Mouse (Mus musculus): ENCODE results near the gene Ptprt. TPM values are rescaled to one million over a fixed set of nuclear protein-coding genes. Genes with fewer than 3 reads are reported as not detected.

The Ptprt gene
- total RNA-seq, 2 experiments from 2014 or later = not detected

DNA sequence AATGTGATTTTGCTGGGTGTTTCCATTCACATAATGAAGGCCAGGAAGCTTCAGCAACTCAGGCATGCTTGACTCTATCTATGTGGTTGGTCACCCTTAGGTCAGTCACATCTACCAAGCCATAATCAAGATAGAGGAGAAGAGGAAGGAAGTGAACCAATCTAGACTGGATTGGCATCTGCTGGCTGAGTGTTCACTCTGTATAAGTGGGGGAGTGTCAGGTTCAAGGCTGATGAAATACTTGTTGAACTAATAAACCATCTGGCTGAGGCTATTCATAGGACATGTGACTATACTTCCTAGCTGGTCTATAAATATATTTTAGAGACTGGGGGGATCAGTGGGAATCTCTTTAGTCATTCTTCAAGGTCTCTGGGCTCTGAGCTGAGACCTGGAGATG lies 1086.5 kb downstream of the Ptprt start:
- no peak for ATAC-seq (replicated peaks; ENCODE audit: poor library complexity, severe bottlenecking)

DNA sequence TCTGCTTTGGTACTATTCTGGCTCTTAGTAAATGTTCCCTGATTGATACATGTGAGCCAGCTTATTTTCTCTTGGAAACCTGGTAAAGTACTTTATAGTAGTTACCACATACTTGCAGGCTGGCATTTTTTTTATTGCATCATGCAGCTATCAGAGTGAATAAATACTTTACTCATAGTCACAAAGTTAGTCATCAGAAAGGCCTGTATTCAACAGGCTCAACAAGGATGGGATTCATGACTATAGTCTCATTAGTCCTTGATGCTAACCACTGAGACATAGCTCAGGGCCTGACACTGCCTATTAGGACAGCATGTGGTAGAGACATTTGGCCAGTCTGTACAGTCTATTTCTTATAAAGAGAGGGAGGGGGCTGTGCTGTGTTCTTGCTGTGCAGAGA lies 1088.7 kb downstream of the Ptprt start:
- no peak for ATAC-seq (replicated peaks; ENCODE audit: poor library complexity, severe bottlenecking)

DNA sequence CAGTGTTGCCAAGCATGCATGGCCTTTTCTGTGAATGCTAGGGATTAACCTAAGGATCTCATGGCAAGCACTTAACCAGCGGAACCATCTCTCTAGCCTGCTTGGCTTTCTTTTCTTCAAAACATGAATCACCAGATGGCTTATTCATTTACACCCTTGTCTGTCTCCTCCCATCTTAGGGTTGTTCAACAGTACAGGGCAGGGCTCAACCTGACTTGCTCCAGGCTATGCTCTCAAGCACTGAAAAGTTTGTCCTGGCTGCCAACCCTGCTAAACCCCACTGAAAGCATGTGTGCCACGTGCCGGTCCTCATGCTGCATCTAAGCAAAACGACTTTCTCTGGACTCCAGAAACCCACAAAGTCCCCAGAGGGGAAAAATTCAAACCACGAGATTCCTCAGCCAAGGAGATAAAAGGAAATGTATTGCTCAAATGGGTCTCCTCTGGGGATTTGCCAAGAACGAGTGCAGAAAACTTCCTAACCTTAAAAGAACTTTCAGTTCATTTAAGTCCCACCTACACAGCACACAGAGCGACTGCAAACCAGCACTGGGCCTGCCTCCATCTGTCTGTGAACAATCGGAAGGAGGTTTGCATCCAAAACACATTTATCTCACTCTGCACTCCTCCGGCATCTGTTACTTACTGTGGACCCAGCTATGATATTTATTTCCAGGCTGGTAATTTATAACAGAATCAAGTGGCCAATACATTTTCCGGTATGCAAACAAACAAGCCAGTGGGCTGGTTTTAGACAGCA lies 1090.5 kb downstream of the Ptprt start:
- ATAC-seq (replicated peaks; ENCODE audit: poor library complexity, severe bottlenecking) = no peak

DNA sequence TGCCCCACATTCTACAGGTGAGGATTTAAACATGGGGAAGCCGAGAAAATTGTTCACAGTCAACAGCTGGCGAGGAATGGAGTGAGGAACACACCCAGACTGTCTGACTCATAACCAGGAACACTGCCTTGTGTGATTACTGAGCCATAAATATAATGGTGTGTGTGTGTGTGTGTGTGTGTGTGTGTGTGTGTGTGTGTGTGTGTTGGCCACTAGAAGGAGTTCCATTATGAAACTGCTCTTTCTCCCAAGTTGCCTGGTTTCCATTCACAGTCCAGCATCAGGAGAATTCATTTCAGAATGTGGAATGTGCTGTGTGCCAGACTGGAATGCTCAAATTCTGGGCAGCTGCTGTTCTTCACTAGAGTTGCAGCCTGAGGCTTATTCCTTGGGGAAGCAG lies 1099.4 kb downstream of the Ptprt start:
- no peak for ATAC-seq (replicated peaks; ENCODE audit: poor library complexity, severe bottlenecking)

DNA sequence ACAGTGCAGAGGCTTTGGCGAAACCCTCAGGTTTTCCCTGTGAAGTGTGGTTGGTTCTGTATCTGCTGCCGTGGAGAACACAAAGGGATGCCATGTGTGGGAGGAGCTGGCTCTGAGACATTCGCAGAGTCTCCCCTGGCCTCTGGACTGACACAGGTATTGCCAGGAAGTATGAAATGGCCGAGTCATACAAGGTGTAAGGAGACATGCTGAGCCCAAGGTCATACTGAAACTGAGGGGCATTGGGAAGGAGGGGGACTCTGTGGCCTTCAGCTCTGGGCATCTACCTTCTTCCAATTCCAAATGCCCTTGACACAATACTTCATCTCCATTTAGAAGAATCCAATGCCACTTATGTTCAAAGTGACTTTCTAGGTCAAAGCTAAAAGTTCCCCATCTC lies 1103.1 kb downstream of the Ptprt start:
- ATAC-seq (replicated peaks; ENCODE audit: poor library complexity, severe bottlenecking) = no peak

DNA sequence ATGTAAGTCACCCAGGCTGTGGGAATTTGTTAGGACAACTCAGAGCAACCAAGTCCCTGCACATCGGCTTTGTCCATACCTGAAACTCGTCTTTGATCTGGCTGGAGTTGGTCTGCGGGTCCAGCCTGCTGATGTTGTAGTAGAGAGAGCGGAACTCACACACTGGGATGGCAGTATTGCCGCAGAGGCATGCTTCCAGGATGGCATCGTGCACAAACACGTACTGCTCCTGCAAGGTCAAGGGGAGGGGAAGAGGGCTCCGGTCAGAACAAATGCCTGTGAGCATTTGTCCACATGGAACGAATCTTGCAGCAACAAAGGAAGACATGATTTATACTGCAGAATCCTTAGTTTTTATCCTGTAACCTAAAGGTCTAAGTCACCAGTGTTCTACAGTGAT lies 1107.3 kb downstream of the Ptprt start:
- ATAC-seq (replicated peaks; ENCODE audit: poor library complexity, severe bottlenecking) = no peak

DNA sequence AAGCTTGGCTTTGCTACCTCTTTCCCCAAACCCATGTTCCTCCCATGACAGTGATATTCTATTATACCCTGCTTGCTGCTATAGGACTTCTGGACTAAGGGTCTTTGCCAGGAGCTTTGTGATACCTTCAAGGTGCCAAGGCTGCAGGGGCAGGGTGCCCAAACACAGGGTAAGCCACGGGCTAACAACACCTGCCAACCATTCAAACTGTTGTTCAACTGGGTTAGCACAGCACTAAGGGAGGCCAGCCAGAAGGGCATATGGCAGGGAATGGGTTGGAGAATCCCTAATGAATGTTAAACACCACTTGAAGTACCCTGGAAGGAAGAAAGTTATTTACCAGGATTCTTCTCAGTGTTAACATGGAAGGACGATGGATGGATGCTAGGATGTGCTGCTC lies 1108.9 kb downstream of the Ptprt start:
- ATAC-seq (replicated peaks; ENCODE audit: poor library complexity, severe bottlenecking) = no peak

DNA sequence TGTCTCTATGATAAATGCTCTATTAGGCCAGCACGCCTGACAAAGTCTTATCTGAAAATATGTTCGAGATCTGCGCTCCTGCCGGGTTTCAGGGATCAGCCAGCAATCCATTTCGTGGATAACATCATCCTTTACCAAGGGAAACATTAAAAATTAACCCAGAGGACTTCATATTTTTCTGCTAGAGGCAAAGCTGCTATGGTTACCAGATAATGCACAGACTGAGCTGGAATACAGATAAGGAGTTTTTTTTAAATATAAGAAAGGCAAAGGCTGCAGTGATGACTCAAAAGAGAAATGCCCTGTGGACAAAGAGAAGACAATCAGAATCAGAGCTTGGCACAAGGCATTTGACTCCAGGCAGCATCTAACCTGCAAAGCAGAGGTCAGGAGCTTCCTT lies 1111.4 kb downstream of the Ptprt start:
- ATAC-seq (replicated peaks; ENCODE audit: poor library complexity, severe bottlenecking) = no peak

DNA sequence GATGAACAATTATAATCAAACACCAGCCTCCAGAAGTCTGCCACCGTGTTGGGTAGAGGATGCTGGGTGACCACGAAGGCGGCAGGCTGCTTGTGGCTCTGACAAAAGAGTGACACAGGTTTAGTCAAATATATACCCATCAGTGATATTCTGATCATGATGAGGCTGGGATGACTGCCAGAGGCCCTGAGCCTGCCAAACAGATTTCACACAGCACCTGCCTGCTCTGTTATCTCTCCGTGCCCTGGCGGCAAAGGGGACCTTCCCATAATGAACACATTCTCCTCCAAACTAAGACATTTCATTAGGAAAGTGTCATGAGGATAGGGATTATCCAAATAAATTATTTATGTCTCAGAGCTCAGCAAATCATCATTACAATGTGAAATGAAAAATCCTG lies 1113.6 kb downstream of the Ptprt start:
- ATAC-seq (replicated peaks; ENCODE audit: poor library complexity, severe bottlenecking) = no peak

DNA sequence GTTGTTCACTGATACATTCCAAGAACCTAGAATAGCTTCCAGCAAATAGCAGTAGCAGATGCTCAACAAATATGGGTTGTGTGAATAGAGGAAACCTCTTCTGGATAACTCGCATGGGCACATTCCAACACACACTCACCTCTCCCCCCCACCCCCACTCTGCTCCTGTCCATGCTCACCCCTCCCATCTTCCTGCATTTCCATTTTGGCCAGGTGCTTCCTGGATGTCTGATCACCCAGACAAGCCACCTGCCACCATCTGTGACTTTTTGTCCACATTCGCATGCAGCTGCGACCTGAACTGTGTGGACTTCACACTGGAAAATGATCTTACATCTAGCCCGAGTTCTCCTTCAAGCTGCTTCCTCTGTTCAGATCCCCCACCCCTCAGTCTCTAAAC lies 1115.5 kb downstream of the Ptprt start:
- no peak for ATAC-seq (replicated peaks; ENCODE audit: poor library complexity, severe bottlenecking)

DNA sequence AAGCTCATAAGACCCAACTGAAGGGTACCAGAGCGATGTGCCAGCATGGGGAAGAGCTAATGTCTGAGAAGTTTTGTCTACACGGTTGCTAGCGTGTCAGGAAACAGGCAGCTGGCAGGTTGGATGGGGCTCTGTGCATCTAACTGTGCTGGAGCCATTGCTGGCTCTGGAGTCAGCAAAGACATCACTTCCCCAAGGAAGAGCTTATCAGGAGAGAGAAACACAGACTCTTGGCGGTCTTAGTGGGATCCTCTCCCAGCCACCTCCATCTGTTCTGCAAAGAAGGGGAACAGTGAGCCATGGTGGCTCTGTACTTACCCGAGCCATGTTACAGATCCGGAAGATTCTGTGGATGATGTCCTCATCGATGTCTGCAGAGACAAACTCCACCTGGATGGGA lies 1126.8 kb downstream of the Ptprt start:
- ATAC-seq (replicated peaks; ENCODE audit: poor library complexity, severe bottlenecking) = no peak

DNA sequence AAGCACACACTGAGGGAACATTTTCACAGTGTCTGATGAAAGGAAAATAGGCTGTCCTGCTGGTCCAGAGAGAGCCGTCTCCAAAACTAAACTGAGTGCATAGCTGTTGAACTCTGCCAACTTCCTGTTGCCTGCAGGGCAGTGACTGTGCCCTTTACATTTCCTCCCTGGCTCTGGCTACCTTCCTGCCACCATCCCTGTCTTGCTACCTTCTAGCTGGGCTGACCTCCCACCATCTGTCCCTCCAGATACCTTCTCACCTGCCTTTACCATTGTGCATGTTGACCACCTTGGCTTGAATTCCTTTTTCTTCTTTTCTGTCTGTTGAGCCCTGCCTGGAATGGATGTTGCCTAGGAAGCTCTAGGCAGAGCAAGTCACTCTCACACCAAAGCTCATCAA lies 1133.8 kb downstream of the Ptprt start:
- ATAC-seq (replicated peaks; ENCODE audit: poor library complexity, severe bottlenecking) = no peak

DNA sequence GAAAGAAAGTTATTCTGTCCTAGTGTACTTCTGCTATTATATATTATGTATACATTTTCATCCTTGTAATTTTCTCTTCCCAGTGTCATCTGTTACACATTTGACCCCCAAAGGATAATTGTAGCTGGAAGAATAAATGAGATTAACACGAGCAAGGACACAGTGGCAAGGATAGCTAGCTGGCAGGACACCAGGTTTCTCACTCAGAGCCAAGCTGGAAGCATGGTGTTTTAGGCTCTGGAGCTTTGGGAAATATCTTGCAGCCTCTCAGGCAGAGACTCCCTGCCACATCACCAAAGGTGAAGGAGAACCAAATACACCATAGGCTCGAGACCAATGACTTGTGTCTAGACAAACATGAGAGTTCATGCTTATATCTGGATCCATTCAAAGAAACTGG lies 1141.3 kb downstream of the Ptprt start:
- ATAC-seq (replicated peaks; ENCODE audit: poor library complexity, severe bottlenecking) = no peak

DNA sequence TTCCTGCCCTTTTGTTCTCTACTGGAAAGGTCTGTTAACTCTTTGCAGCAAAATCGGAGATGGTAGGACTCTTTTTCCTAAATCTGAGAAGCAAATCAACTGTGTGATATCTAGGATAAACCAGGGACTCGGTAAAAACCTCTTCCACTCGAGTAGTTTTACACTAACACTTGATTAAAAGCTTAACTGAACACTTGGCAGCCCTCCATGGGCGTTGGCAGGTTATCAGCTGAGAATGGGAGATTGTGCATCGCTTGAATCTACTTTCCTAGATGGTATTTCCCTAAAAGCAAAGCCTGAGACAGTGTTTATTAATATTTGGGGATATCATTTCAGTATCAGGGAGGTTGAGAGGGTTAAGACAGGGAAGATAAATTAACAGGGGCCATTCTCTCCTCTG lies 1144.0 kb downstream of the Ptprt start:
- no peak for ATAC-seq (replicated peaks; ENCODE audit: poor library complexity, severe bottlenecking)

DNA sequence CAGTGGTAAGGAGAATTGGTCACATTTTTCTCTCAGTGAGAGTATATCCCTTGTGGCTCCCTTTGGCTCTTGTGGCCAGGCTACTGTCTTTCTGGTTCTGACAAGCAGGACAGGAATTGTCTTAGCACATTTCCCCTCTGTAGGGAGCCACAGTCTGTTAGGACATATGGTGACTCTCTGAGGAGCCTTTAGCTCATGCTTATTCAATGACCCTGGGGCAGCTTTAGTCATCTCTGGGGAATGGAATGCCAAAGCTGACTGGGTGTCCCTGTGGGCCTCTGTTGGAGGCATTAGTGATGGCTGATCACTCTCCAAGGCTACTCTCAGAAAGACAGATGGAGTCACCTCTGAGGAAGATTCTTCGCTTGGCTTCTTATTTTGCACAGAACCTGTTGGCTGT lies 1147.7 kb downstream of the Ptprt start:
- no peak for ATAC-seq (replicated peaks; ENCODE audit: poor library complexity, severe bottlenecking)

DNA sequence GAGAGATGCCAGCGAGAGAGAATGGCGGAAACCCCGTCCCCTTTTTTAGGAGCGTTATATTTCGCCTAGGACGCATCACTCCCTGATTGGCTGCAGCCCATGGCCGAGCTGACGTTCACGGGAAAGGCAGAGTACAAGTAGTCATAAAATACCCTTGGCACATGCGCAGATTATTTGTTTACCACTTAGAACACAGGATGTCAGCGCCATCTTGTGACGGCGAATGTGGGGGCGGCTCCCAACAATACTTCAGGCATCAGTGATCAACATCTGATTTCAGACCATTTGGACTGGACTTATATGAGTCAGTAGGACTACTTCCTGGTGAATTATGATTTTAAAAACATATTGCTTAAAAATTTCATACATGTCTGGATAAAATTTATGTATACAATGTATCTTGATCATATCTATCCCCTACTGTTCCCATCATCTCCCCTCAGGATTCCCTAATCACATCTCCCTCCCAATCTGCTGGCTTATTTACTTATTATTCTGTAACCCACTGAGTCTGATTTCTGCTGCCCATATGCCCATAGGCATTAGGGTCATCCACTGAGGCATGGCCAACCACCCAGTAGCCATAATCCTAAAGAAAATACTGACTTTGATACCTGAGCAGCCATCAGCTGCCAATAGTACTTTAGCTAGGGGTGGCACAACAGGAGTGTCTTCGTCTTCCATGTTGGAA lies 1148.9 kb downstream of the Ptprt start:
- peak; percentile 71 for ATAC-seq (replicated peaks; ENCODE audit: poor library complexity, severe bottlenecking)

DNA sequence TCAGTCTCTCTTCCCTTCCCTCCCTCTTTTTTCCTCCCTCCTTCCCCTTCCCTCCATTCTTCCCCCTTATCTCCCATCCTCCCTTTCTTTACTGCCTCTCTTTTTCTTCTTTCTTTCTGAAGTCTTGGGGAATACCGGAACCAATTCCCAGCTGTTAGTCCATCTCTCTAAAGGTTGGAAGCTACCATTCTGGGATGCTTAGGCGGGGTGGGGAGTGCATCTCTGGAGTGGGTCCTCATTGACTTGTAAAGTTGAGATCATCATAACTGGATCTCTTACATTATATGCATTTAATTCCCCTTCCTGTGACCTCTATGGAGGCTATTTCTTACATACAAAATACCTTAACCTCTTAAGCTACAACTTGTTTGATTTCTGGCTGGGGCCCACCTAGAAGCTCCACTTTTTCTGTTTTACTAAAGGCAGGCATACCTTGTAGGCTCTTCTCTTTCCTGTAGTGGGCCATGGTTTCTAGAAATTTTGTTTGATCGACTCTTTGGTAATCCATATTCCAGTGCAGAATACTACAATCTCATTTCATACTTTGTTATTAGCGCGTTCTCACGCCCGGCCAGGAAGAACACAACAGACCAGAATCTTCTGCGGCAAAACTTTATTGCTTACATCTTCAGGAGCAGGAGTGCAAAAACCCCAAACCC lies 1149.7 kb downstream of the Ptprt start:
- ATAC-seq (replicated peaks; ENCODE audit: poor library complexity, severe bottlenecking) = 0 out of 2 replicates have a peak, but pooled peaks have one; percentile 25

DNA sequence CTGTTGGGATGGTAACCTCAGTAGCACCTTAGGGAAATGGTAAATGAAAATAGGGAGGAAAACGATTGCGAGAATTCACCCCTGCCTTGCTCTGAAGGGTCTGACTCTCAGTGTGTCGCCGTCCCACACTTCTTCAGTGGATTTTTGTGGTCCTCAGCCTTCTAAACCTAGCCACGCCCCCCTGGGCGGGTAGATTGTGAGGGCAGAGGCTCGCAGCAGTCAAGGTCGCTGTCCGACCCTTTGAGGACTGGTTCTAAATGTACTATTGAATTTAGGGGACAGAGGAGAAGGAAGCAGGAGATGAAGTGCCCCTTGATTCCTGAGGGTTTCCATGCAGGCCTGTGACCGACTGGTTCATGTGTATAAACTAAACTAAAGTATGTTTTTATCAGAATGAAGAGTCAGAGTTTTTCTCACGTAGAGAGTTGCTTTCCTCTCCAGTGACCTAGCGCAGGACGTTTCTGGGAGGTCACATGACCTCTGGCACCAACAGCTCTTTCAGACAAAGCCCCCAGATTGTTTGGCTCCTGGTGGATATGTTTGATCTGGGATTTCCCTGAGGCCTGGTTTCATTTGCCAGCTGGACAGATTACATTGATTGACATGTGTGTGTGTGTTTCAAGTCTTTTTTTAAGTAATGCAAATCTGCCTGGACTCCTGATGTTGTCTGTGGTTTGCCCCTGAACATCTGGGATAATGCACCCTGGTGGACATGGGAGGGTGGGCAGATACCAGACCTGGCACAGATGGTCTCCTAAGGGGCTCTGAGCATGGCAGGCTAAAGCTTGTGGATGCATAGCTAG lies 1161.6 kb downstream of the Ptprt start:
- no peak for ATAC-seq (replicated peaks; ENCODE audit: poor library complexity, severe bottlenecking)

DNA sequence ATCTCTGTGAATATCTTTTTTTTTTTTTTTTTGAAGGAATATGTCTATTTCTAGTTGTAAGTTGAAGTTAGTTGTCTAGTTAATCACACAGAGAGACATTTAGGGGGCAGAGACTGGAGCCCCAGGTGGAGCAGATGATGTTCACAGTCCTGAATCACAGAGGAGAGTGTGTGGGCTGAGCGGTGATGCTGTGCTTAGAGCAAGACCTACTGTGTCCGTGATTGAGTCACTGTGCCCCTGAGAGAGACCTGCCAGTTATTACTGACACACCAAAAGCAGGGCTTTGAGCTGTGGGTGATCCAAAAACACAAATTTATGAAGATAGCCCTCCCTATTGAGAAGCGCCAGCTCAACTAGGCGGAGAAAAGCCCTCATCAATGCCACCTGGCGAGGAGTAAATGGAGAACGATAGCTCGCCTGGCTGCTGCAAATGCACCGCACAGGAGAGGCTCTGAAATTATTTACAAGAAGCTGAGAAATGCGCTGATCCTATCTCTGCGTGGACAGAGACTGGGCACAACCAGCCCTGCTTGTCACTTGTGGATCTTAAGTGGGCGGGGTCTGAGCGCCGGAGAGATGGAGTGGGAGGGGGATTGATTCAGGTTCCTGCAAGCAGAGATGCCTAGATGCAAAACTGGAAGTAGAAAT lies 1162.4 kb downstream of the Ptprt start:
- 0 out of 2 replicates have a peak, but pooled peaks have one; percentile 14 for ATAC-seq (replicated peaks; ENCODE audit: poor library complexity, severe bottlenecking)

DNA sequence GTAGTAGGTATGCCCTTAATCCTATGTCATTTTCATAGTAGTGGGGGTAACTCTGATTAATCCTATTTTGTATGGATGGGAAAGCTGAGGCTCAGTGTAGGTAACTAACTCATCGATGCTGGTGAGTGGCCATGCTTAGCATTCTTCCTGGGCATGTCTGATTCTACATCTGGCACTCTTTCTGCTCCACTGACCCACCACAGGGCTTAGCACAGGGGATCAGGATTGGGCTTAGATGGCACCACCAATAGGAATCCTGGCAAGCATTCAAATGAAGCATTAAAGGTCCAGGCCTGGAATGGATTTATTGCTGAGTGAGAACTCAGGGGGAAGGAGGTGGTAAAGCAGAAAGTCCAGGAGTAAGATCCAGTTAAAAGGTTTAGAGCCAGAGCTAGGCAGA lies 1179.2 kb downstream of the Ptprt start:
- ATAC-seq (replicated peaks; ENCODE audit: poor library complexity, severe bottlenecking) = no peak
